In the genomic region with DNA sequence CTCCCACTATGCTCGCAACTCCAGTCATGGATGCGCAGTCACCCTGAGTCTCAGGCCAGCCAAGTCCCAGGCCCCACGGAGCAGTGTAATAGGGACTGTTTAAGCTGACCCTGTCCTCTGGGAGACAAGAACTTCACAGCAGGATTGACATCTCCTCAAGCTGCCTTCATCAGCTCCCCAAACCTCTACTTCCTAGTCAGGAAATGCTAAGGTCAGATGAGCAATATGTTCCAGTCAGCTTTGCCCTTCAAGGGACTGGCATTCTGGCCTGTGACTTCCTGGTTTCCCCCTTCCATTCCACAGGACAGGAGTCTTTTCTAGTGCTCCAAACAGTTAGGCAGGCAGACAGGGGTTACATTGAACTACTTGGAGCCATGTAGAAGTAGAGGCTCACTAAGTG, we compare ENCODE assay signal across 27 mouse cellular contexts. TPM values are rescaled to one million over a fixed set of nuclear protein-coding genes. Genes with fewer than 3 reads are reported as not detected.
DNase-seq lines count a peak whose midpoint lies in the region; ATAC-seq lines count a peak whose summit lies in the region.
"Had no signal": no experiment of that assay in that cellular context is flagged by ENCODE, and none has a peak within 500 bp of the region (broad histone marks: within the 10 kb centered on the region; RNA-seq: fewer than 3 reads in every experiment).

No protein-coding gene starts in this region.

- H3K27me3 ChIP-seq in heart, embryonic 16.5 days (ENCODE audit: control insufficient read depth, insufficient read depth, low read length): no peaks in the 10 kb centered on the region
- H3K27me3 ChIP-seq: heart, embryonic 15.5 days; limb, embryonic 15.5 days; midbrain, embryonic 15.5 days; stomach, embryonic 15.5 days had no signal

- DNase-seq in adrenal gland, adult 2 months: peak; percentile 67
- DNase-seq in adrenal gland, postnatal 4 days (ENCODE audit: low spot score in 2 of 2): no peak
- DNase-seq in heart, postnatal 10 days: no peak
- peak; percentile 60 for DNase-seq in 416B (ENCODE audit: low read depth)
- peak; percentile 12 to 44 for DNase-seq in adrenal gland, postnatal 36 days
- no peak for DNase-seq in cerebellum, adult 11-12 months
- DNase-seq: cerebellum, adult 9-10 months; cerebellum, postnatal 36 days; gastrocnemius, postnatal 10 days; kidney, adult 11 months; kidney, postnatal 14 days; layer of hippocampus, adult 9-11 months; lung, postnatal 36 days; right cerebral cortex, postnatal 25 days; thymus, postnatal 25 days had no signal

- H3K4me3 ChIP-seq in heart, embryonic 16.5 days (ENCODE audit: low read length): no peak overlapping the region
- H3K4me3 ChIP-seq: forebrain, embryonic 13.5 days; heart, embryonic 15.5 days; limb, embryonic 10.5 days; limb, embryonic 15.5 days; midbrain, embryonic 15.5 days; stomach, embryonic 15.5 days had no signal

- H3K36me3 ChIP-seq in heart, embryonic 16.5 days (ENCODE audit: control insufficient read depth, insufficient read depth): no peaks in the 10 kb centered on the region
- H3K36me3 ChIP-seq: heart, embryonic 15.5 days; limb, embryonic 10.5 days; limb, embryonic 15.5 days; midbrain, embryonic 15.5 days; stomach, embryonic 15.5 days had no signal

- no peak for ATAC-seq in heart, embryonic 16.5 days (replicated peaks; ENCODE audit: extremely low read depth, insufficient read depth, low FRiP score)
- ATAC-seq: forebrain, embryonic 13.5 days; inflammation-experienced regulatory T-cells, adult 6 months; midbrain, embryonic 15.5 days had no signal

- peaks cover 20% of the 10 kb centered on the region for H3K4me1 ChIP-seq in heart, embryonic 16.5 days (ENCODE audit: control insufficient read depth, insufficient read depth, low read length)
- H3K4me1 ChIP-seq: forebrain, embryonic 13.5 days; limb, embryonic 10.5 days; limb, embryonic 15.5 days; midbrain, embryonic 15.5 days; stomach, embryonic 15.5 days had no signal

- intact Hi-C loops in heart, postnatal 10 days (cut with DNase I): loop anchor here (5.0 kb wide), 1 partner anchor 103 kb away; no protein-coding TSS in a partner anchor

- H3K4me2 ChIP-seq in heart, embryonic 16.5 days (ENCODE audit: low read depth, low read length): no peak overlapping the region
- H3K4me2 ChIP-seq: forebrain, embryonic 13.5 days; heart, embryonic 15.5 days; hindbrain, embryonic 14.5 days; limb, embryonic 15.5 days; midbrain, embryonic 15.5 days; stomach, embryonic 15.5 days had no signal

- H3K9me3 ChIP-seq in heart, embryonic 16.5 days (replicated peaks; ENCODE audit: control insufficient read depth, low read length): no peaks in the 10 kb centered on the region
- H3K9me3 ChIP-seq: forebrain, embryonic 13.5 days; heart, embryonic 15.5 days; limb, embryonic 10.5 days; limb, embryonic 15.5 days; midbrain, embryonic 15.5 days; stomach, embryonic 15.5 days had no signal

- H3K9ac ChIP-seq in heart, embryonic 16.5 days (ENCODE audit: low read length): no peak overlapping the region
- H3K9ac ChIP-seq: forebrain, embryonic 13.5 days; heart, embryonic 15.5 days; hindbrain, embryonic 14.5 days; limb, embryonic 15.5 days; midbrain, embryonic 15.5 days; stomach, embryonic 15.5 days had no signal

- peak overlapping the region; percentile 13; the same call in 1 of the 2 replicates for H3K27ac ChIP-seq in heart, embryonic 16.5 days (ENCODE audit: low read length)
- H3K27ac ChIP-seq: forebrain, embryonic 13.5 days; hindbrain, embryonic 14.5 days; limb, embryonic 10.5 days; limb, embryonic 15.5 days; midbrain, embryonic 15.5 days; stomach, embryonic 15.5 days had no signal

- 52% methylated on average over 3 of the region's 3 CpGs for WGBS in heart, embryonic 16.5 days

RNA-seq across cellular contexts. Expression of a gene that starts 19.6 kb away (rescaled TPM):
- total RNA-seq in adrenal gland, adult 2 months (2021): under 1 TPM; 0.23 to 0.79 TPM
- polyA plus RNA-seq in adrenal gland, adult 2 months (2012; rRNA removed): 0.39 and 0.54 TPM in 2 replicates
- total RNA-seq in adrenal gland, postnatal 4 days (2021): under 1 TPM; 0.42 to 0.45 TPM
- polyA plus RNA-seq in heart, embryonic 16.5 days (2015; fragmentation: Nextera tagmentation; extraction: Ambion mirVana): 1.4 and 2.2 TPM in 2 replicates
- total RNA-seq in heart, postnatal 10 days (2021): under 1 TPM in 1 of 2 experiments, not detected in 1; 0.07 TPM
- total RNA-seq in adrenal gland, postnatal 36 days (2021): under 1 TPM; 0.50 to 0.59 TPM

RNA-seq across cellular contexts. Expression of a gene that starts 28.2 kb away (rescaled TPM):
- total RNA-seq in adrenal gland, adult 2 months (2021): under 1 TPM; 0.35 TPM
- polyA plus RNA-seq in adrenal gland, adult 2 months (2012; rRNA removed): 0.70 and 0.91 TPM in 2 replicates
- 1 to 10 TPM; 4.6 to 5.9 TPM for total RNA-seq in adrenal gland, postnatal 4 days (2021)
- 12.0 and 13.6 TPM in 2 replicates for polyA plus RNA-seq in heart, embryonic 16.5 days (2015; fragmentation: Nextera tagmentation; extraction: Ambion mirVana)
- 1 to 10 TPM; 2.4 TPM for total RNA-seq in heart, postnatal 10 days (2021)
- under 1 TPM; 0.93 to 0.95 TPM for total RNA-seq in adrenal gland, postnatal 36 days (2021)

RNA-seq across cellular contexts. Expression of a gene that starts 50.3 kb away (rescaled TPM):
- 10 to 100 TPM in 1 of 2 experiments, 1 to 10 TPM in 1; 4.4 to 10.9 TPM for total RNA-seq in adrenal gland, adult 2 months (2021)
- polyA plus RNA-seq in adrenal gland, adult 2 months (2012; rRNA removed): 2.3 and 2.9 TPM in 2 replicates
- total RNA-seq in adrenal gland, postnatal 4 days (2021): 1 to 10 TPM; 1.8 to 2.7 TPM
- polyA plus RNA-seq in heart, embryonic 16.5 days (2015; fragmentation: Nextera tagmentation; extraction: Ambion mirVana): 2.2 and 2.9 TPM in 2 replicates
- total RNA-seq in heart, postnatal 10 days (2021): 1 to 10 TPM; 7.4 to 8.1 TPM
- 1 to 10 TPM; 5.1 to 6.5 TPM for total RNA-seq in adrenal gland, postnatal 36 days (2021)
- total RNA-seq: hematopoietic stem cell, adult 5-6 weeks; megakaryocyte-erythroid progenitor cell, adult 5-6 weeks; neutrophil, adult 5-6 weeks had no signal

Comparison
In these comparisons a context has a peak if more than half of its experiments do, and no peak if none do; other contexts are left out.
1. DNase-seq: peak in adrenal gland, adult 2 months (single experiment), 416B (single experiment) and adrenal gland, postnatal 36 days (2 of 2); none in adrenal gland, postnatal 4 days (0 of 2), heart, postnatal 10 days (0 of 2) and cerebellum, adult 11-12 months (single experiment).